Mouse (Mus musculus) activated CD4-positive, CD25-positive, alpha-beta regulatory T cell (primary cell): ENCODE results near the gene Adam6a. TPM values are rescaled to one million over a fixed set of nuclear protein-coding genes. Genes with fewer than 3 reads are reported as not detected.

Source experiments
- polyA plus RNA-seq, 2 experiments: library from polyadenylated mRNA; unstranded; fragments of 100-300 nt; shearing (Covaris generic); gene quantifications; one replicate each; pipeline ENCODE4 v1.2.1; 2017

Gene Adam6a
- under 1 TPM in 1 of 2 experiments, not detected in 1; 0.31 TPM for polyA plus RNA-seq

DNA sequence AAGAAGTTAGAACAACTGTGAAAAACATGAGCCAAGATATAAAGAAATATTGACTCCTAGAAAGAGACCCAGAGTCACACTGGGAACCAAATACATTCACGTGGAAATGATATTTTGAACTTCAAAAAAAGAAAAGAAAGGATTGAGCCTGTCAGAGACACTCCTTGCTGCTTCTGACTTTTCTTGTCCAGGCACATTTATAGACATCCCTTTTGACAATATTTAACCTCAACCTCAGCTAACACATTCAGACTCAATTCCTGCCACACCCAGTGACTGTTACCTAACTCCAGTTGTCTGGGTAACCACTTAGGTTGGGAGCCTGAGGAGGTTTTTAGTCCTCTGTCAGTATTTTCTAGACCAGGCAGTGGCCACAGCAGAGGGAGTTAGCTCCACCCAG lies at the start of gene Adam6a:
Gene Adam6a, plus strand, starts transcription at position 301 of the 400 bp plus-strand sequence.

Other genes starting within 250 kb of the Adam6a start
- gene Adam6b, start 54.4 kb upstream of the Adam6a start, polyA plus RNA-seq: 1 to 10 TPM in 1 of 2 experiments, under 1 TPM in 1; 0.50 to 1.1 TPM